Mouse (Mus musculus) neural tube, embryonic 15.5 days (tissue): ENCODE measurements around the gene Ece1. TPM values are rescaled to one million over a fixed set of nuclear protein-coding genes. Genes with fewer than 3 reads are reported as not detected.

Experiments
- ATAC-seq: fragments of 200-750 bp; cut with Nextera tagmentation; 2 replicates; pipeline ENCODE4 v1.8.0; 2017; ENCODE audit warnings: mild to moderate bottlenecking, moderate TSS enrichment, moderate library complexity; ENCODE audit not compliant: low FRiP score
- H3K27ac ChIP-seq: fragments of 300-500 bp; sonication (generic); replicated peaks from 2 replicates; pipeline ENCODE4 v1.5.1; 2015; ENCODE audit warnings: mild to moderate bottlenecking, inconsistent platforms
- H3K27me3 ChIP-seq: fragments of 300-500 bp; sonication (generic); replicated peaks from 2 replicates; pipeline ENCODE4 v1.6.1; 2015; ENCODE audit warnings: inconsistent platforms
- H3K36me3 ChIP-seq: fragments of 300-500 bp; sonication (generic); 2 replicates; pipeline ENCODE4 v1.6.1; 2015; ENCODE audit warnings: inconsistent platforms
- H3K4me1 ChIP-seq: fragments of 300-500 bp; sonication (generic); 2 replicates; pipeline ENCODE4 v1.6.1; 2015; ENCODE audit warnings: inconsistent platforms
- H3K4me2 ChIP-seq: fragments of 300-500 bp; sonication (generic); 2 replicates; pipeline ENCODE4 v1.6.1; 2015; ENCODE audit warnings: inconsistent platforms, mild to moderate bottlenecking, moderate library complexity
- H3K4me3 ChIP-seq: fragments of 300-500 bp; sonication (generic); replicated peaks from 2 replicates; pipeline ENCODE4 v1.5.1; 2015; ENCODE audit warnings: mild to moderate bottlenecking, inconsistent platforms
- H3K9ac ChIP-seq: fragments of 300-500 bp; sonication (generic); replicated peaks from 2 replicates; pipeline ENCODE4 v1.6.1; 2015; ENCODE audit warnings: mild to moderate bottlenecking, inconsistent platforms
- H3K9me3 ChIP-seq: fragments of 300-500 bp; sonication (generic); replicated peaks from 2 replicates; pipeline ENCODE4 v1.6.1; 2016; ENCODE audit warnings: inconsistent platforms
- WGBS: fragments of 180-500 bp; shearing (Covaris S2); methylation state at CpG from one replicate; pipeline ENCODE4 v1.1.7; 2015; ENCODE audit warnings: mixed read lengths; 5-methylcytosine and 5-hydroxymethylcytosine counted together
- polyA plus RNA-seq: library from polyadenylated mRNA; unstranded; fragments of >200 nt; fragmentation: Nextera tagmentation; extraction: Ambion mirVana; gene quantifications from 2 replicates; pipeline ENCODE4 v1.2.1, GENCODE M21; 2015

The Ece1 gene
- polyA plus RNA-seq, 1 experiment from 2014 or later, result 23.0 TPM

- Histone ChIP-seq H3K27ac (no peak overlapping the region), H3K27me3 (no peaks in the 10 kb centered on the region), H3K4me3 (no peak overlapping the region), H3K36me3 (no peaks in the 10 kb centered on the region), H3K9ac (no peak overlapping the region), H3K4me1 (peaks cover 49% of the 10 kb centered on the region), H3K9me3 (no peaks in the 10 kb centered on the region), H3K4me2 (no peak overlapping the region)
- no peak for ATAC-seq
- WGBS, result 87% methylated on average over 10 of the region's 10 CpGs
Observed at GRCm38 (mm10) chr4:137887337-137887992, 25.4 kb downstream of the Ece1 start.

GRCm38 (mm10) chr4:137887993-137888388 lies 26.0 kb downstream of the Ece1 start:
- peaks cover 49% of the 10 kb centered on the region for H3K4me1 ChIP-seq
- 82% methylated on average over 8 of the region's 8 CpGs for WGBS
- H3K4me2 ChIP-seq, result no peak overlapping the region
- no peaks in the 10 kb centered on the region for H3K9me3 ChIP-seq
- H3K9ac ChIP-seq, result no peak overlapping the region
- H3K27me3 ChIP-seq, result no peaks in the 10 kb centered on the region
- no peak overlapping the region for H3K27ac ChIP-seq
- no peak for ATAC-seq
- no peaks in the 10 kb centered on the region for H3K36me3 ChIP-seq
- no peak overlapping the region for H3K4me3 ChIP-seq

DNA sequence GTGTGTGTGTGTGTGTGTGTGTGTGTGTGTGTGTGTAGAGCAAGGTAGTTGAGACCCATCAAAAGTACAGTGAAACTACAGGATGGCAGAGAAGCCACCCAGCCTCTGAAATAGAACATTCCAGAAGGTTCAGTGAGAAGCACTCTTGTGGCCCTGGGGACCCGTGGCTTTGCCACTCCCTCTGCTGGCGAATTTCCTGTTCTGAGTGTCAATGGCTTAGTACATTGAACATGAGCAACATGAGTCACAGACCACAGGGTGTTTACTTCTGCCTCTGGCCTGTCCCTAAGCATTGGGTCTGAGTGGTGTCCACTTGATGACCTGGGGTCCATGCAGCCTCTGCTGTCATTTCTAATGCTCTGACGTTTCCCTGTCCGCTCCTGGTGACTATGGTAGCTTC lies 28.6 kb downstream of the Ece1 start:
- Histone ChIP-seq H3K4me3 (no peak overlapping the region), H3K4me1 (peaks cover 43% of the 10 kb centered on the region), H3K9ac (no peak overlapping the region), H3K4me2 (no peak overlapping the region), H3K36me3 (no peaks in the 10 kb centered on the region), H3K9me3 (no peaks in the 10 kb centered on the region), H3K27me3 (no peaks in the 10 kb centered on the region), H3K27ac (no peak overlapping the region)
- no peak for ATAC-seq
- WGBS, result 82% methylated on average over 4 of the region's 4 CpGs

DNA sequence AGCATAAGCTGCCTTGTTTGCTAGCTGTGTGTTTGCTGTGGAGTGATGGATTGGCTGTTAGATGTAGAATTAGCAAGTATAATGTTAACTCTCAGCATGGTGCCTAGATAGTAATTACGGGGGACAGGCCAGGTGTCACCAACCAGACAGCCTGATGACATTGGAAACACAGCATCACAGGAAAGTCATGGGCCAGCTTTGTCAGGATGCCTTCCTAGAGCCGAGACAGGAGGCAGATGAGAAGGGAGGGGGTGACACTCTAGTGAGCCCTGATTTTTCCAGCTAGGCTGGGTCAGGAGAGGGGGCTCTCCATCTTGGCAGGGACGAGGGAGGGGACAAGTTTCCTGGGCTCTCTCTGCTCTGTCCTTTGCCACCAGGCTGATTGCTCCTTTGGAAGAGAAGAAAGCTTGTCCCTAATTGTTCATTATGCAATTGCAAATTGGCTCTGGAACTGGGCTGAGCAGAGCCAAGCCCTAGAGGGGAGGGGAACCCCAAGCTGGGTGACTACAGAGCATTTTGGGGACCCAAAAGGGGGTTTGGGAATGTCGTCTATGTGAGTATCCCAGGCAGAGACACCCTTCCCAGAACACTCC lies 29.6 kb downstream of the Ece1 start:
- Histone ChIP-seq H3K27me3 (no peaks in the 10 kb centered on the region), H3K9me3 (no peaks in the 10 kb centered on the region), H3K36me3 (no peaks in the 10 kb centered on the region), H3K9ac (no peak overlapping the region), H3K4me2 (peak overlapping the region; percentile 47; the same call in 1 of the 2 replicates), H3K27ac (peak overlapping the region; percentile 76), H3K4me1 (peaks cover 49% of the 10 kb centered on the region), H3K4me3 (no peak overlapping the region)
- ATAC-seq, result peak; percentile 51; the same call in 1 of the 2 replicates
- whole genome bisulfite sequencing, result 12% methylated on average over 4 of the region's 4 CpGs

- peak; percentile 83 for ATAC-seq
- 0 out of 2 replicates have a peak overlapping the region, but pooled peaks have one; percentile 20 for H3K9ac ChIP-seq
- H3K4me2 ChIP-seq, result peak overlapping the region; percentile 47
- H3K4me1 ChIP-seq, result peaks cover 57% of the 10 kb centered on the region
- H3K36me3 ChIP-seq, result no peaks in the 10 kb centered on the region
- H3K27ac ChIP-seq, result peak overlapping the region; percentile 76
- H3K9me3 ChIP-seq, result no peaks in the 10 kb centered on the region
- H3K27me3 ChIP-seq, result no peaks in the 10 kb centered on the region
- WGBS, result 14% methylated on average over 11 of the region's 11 CpGs
- 0 out of 2 replicates have a peak overlapping the region, but pooled peaks have one; percentile 3 for H3K4me3 ChIP-seq
Observed at GRCm38 (mm10) chr4:137892713-137893242, 30.7 kb downstream of the Ece1 start.

DNA sequence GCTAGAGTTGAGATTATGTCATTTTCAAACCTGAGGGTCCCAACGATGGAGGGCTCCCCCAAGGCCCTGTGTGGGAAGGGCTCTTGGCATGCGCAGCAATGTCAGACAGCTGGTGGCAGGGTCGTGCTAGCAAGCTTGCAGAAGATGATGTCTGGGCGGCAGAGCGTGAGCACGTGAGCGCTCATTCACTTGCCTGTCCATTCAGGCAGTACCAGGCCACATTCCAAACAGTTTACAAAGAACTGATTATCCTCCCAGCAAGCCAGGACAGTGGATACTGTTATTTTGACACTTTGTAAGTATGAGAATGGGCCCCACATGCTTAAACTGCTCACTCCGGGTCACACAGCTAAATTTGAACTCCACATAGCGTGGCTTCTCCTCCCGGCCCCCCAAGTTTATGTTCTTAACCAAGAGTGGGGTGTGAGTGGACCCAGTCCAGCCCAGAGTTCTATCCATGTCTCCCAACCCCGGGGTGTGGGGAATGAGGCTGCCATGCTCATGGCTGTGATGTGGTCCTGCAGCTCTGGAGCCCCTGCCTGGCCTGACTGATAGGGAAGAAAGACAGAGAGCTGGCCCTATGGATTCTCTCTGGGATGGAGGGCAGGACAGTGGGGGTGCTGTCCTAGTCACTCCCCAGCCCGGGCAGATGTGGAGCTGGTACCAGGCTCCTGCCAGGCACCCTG lies 34.7 kb downstream of the Ece1 start:
- Histone ChIP-seq H3K9me3 (no peaks in the 10 kb centered on the region), H3K27me3 (no peaks in the 10 kb centered on the region), H3K4me1 (peaks cover 47% of the 10 kb centered on the region), H3K36me3 (no peaks in the 10 kb centered on the region), H3K4me2 (no peak overlapping the region), H3K9ac (no peak overlapping the region), H3K4me3 (no peak overlapping the region), H3K27ac (peak overlapping the region; percentile 75)
- ATAC-seq, result peak; percentile 9
- 19% methylated on average over 12 of the region's 12 CpGs for WGBS

DNA sequence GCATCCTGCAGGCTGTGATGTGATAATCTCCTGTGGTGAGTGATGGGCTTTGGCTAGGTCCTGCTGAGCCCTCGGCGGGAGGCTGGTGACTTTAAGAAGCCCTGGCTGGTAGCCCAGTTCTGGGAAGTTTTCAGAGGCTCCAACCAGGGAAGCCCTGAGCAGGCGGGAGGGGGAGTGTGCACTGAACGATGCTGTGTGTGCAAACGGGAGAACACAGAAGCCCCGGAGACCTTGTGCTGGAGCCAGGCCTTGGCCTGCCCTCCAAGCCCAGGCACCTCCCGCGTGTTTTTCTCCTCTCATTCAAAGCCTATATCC lies 35.2 kb downstream of the Ece1 start:
- ATAC-seq, result peak; percentile 54
- Histone ChIP-seq H3K4me1 (peaks cover 42% of the 10 kb centered on the region), H3K9ac (no peak overlapping the region), H3K4me3 (no peak overlapping the region), H3K9me3 (no peaks in the 10 kb centered on the region), H3K27ac (peak overlapping the region; percentile 75), H3K36me3 (no peaks in the 10 kb centered on the region), H3K27me3 (no peaks in the 10 kb centered on the region), H3K4me2 (no peak overlapping the region)
- WGBS, result 16% methylated on average over 8 of the region's 8 CpGs

DNA sequence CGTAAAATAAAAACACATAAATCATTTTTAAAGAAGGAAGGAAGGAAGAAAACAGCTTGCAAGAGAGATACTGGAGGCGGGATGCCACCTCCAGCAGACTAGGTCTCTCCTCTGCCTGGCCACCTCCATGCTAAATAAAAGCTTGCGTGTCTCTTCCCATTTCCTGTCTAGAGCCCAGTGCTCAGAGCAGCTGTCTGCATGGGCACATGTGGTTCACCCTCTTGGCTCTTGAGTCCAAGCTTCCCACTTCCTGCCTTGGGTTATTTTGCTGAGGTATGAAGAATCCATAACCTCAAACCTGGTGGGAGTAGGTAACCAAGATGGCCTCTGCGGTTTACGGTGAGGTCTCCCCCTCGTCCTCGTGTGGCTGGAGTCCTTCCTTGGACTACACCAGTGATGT lies 36.5 kb downstream of the Ece1 start:
- Histone ChIP-seq H3K4me1 (peaks cover 38% of the 10 kb centered on the region), H3K36me3 (no peaks in the 10 kb centered on the region), H3K27ac (no peak overlapping the region), H3K9ac (no peak overlapping the region), H3K4me2 (no peak overlapping the region), H3K27me3 (no peaks in the 10 kb centered on the region), H3K4me3 (no peak overlapping the region), H3K9me3 (no peaks in the 10 kb centered on the region)
- ATAC-seq, result no peak
- 91% methylated on average over 7 of the region's 7 CpGs for WGBS

DNA sequence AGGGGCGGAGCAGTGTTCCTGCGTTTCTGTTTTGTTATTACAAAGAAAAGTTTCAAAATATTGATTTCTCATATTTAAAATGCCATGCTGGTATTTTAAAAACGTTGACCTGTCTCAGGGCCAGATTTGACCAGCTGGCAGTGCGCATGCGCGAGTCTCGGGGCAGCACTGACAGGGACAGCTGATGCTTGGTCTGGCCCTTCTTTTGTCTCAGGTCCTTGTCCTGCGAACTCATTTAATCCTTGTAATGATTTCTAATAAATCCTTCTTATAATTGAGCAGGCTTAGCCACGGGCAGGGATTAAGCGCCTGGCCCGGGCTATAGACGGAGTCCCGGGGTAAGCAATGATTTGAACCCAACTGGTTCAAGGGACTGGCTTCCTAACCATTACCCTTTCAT lies 40.2 kb downstream of the Ece1 start:
- H3K9ac ChIP-seq, result no peak overlapping the region
- H3K27ac ChIP-seq, result no peak overlapping the region
- peaks cover 37% of the 10 kb centered on the region for H3K4me1 ChIP-seq
- H3K4me3 ChIP-seq, result no peak overlapping the region
- H3K9me3 ChIP-seq, result no peaks in the 10 kb centered on the region
- whole genome bisulfite sequencing, result 59% methylated on average over 13 of the region's 13 CpGs
- no peaks in the 10 kb centered on the region for H3K36me3 ChIP-seq
- no peak overlapping the region for H3K4me2 ChIP-seq
- no peaks in the 10 kb centered on the region for H3K27me3 ChIP-seq
- no peak for ATAC-seq

GRCm38 (mm10) chr4:137902873-137903272 lies 40.8 kb downstream of the Ece1 start:
- Histone ChIP-seq H3K27ac (no peak overlapping the region), H3K4me3 (no peak overlapping the region), H3K9me3 (no peaks in the 10 kb centered on the region), H3K36me3 (no peaks in the 10 kb centered on the region), H3K27me3 (no peaks in the 10 kb centered on the region), H3K4me2 (no peak overlapping the region), H3K9ac (no peak overlapping the region), H3K4me1 (peaks cover 30% of the 10 kb centered on the region)
- WGBS, result 39% methylated on average over 7 of the region's 7 CpGs
- ATAC-seq, result no peak

GRCm38 (mm10) chr4:137904956-137905551 lies 43.0 kb downstream of the Ece1 start:
- H3K27ac ChIP-seq, result no peak overlapping the region
- no peaks in the 10 kb centered on the region for H3K36me3 ChIP-seq
- H3K4me1 ChIP-seq, result peaks cover 18% of the 10 kb centered on the region
- H3K27me3 ChIP-seq, result no peaks in the 10 kb centered on the region
- no peak for ATAC-seq
- 39% methylated on average over 13 of the region's 13 CpGs for WGBS
- H3K4me2 ChIP-seq, result no peak overlapping the region
- H3K9me3 ChIP-seq, result no peaks in the 10 kb centered on the region
- no peak overlapping the region for H3K4me3 ChIP-seq
- no peak overlapping the region for H3K9ac ChIP-seq
